Mouse (Mus musculus): Measurements from ENCODE around the gene Depdc7. TPM values are rescaled to one million over a fixed set of nuclear protein-coding genes. Genes with fewer than 3 reads are reported as not detected.

Depdc7 gene
- polyA plus RNA-seq, 2 experiments: 4.8 to 6.7 TPM

- H3K36me3 ChIP-seq (ENCODE audit: control insufficient read depth, insufficient read depth, low read length): peaks cover 9% of the 10 kb centered on the region; the same call in 1 of the 2 replicates
- peaks cover 13% of the 10 kb centered on the region for H3K4me1 ChIP-seq (ENCODE audit: control insufficient read depth, insufficient read depth, low read length)
- peak overlapping the region; percentile 76 for H3K4me3 ChIP-seq (replicated peaks; ENCODE audit: low read length)
- DNase-seq (ENCODE audit: low spot score) (no peak), ATAC-seq (ENCODE audit: low FRiP score, low read depth) (no peak)
- 27% methylated on average over 6 of the region's 6 CpGs for WGBS
- peak overlapping the region; percentile 86; the same call in 1 of the 2 replicates for H3K9ac ChIP-seq (ENCODE audit: low read depth, low read length, severe bottlenecking)
- TF ChIP-seq POLR2A (IDR thresholded peaks at IDR 0.05; ENCODE audit: borderline replicate concordance, extremely low read depth, insufficient read depth, insufficient read length): no peak
- no peaks in the 10 kb centered on the region for H3K27me3 ChIP-seq (ENCODE audit: control insufficient read depth, insufficient read depth, low read length)
- H3K4me2 ChIP-seq (replicated peaks; ENCODE audit: low read depth, low read length, severe bottlenecking): peak overlapping the region; percentile 64
- 0 out of 2 replicates have a peak overlapping the region, but pooled peaks have one; percentile 91 for H3K27ac ChIP-seq (replicated peaks; ENCODE audit: low read depth, low read length)
- no peaks in the 10 kb centered on the region for H3K9me3 ChIP-seq (ENCODE audit: control insufficient read depth, low read length)
Observed at GRCm38 (mm10) chr2:104710670-104711370, 31.9 kb downstream of the Depdc7 start.

DNA sequence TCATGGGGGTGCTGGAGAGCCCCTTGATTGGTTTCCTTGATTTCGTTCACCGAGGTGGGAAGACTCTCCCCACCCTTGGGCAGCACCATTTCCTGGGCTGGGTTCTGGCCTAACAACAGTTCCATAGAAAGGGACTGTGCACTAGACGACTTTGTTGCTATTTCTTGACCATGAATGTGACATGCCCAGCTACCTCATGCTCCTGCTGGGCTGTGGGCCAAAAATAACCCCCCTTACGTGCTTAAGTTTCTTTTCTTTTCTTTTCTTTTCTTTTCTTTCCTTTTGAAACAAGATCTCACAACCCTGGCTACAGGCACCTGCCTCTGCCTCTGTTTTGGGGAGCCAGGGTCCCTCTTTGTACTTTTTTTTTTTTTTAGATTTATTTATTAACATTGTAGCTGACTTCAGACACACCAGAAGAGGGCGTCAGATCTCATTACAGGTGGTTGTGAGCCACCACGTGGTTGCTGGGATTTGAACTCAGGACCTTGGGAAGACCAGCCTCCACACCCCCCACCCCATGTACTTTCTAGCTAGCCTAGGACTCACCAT, 32.8 kb downstream of the Depdc7 start:
- Histone ChIP-seq H3K4me3 (replicated peaks; ENCODE audit: low read length) (no peak overlapping the region), H3K9me3 (ENCODE audit: control insufficient read depth, low read length) (no peaks in the 10 kb centered on the region), H3K27me3 (ENCODE audit: control insufficient read depth, insufficient read depth, low read length) (no peaks in the 10 kb centered on the region), H3K27ac (replicated peaks; ENCODE audit: low read depth, low read length) (no peak overlapping the region), H3K9ac (ENCODE audit: low read depth, low read length, severe bottlenecking) (no peak overlapping the region), H3K4me2 (replicated peaks; ENCODE audit: low read depth, low read length, severe bottlenecking) (no peak overlapping the region), H3K4me1 (ENCODE audit: control insufficient read depth, insufficient read depth, low read length) (peaks cover 13% of the 10 kb centered on the region), H3K36me3 (ENCODE audit: control insufficient read depth, insufficient read depth, low read length) (peaks cover 18% of the 10 kb centered on the region)
- TF ChIP-seq POLR2A (IDR thresholded peaks at IDR 0.05; ENCODE audit: borderline replicate concordance, extremely low read depth, insufficient read depth, insufficient read length): no peak
- WGBS: 64% methylated on average over 6 of the region's 6 CpGs
- DNase-seq (ENCODE audit: low spot score) (no peak), ATAC-seq (ENCODE audit: low FRiP score, low read depth) (no peak)

DNA sequence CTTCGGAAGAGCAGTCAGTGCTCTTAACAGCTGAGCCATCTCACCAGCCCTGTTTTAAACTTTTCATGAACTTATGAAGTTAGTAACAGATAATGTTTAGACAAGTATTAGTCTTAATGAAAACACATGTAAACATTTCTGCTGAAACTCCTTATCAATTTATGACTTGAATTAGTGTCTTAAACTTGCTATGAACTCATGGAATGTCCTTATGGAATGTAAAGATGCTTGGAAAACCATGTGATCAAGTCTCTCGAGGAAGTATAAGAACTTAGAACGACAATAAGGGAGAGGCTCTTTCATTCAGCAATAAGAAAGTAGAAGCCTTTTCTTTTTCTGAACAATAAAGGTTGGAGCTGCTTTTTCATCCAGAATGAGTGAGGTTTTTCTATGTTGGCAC, 38.3 kb downstream of the Depdc7 start:
- TF ChIP-seq POLR2A (IDR thresholded peaks at IDR 0.05; ENCODE audit: borderline replicate concordance, extremely low read depth, insufficient read depth, insufficient read length): no peak
- Histone ChIP-seq H3K36me3 (ENCODE audit: control insufficient read depth, insufficient read depth, low read length) (peaks cover 23% of the 10 kb centered on the region), H3K27ac (replicated peaks; ENCODE audit: low read depth, low read length) (no peak overlapping the region), H3K4me3 (replicated peaks; ENCODE audit: low read length) (no peak overlapping the region), H3K9me3 (ENCODE audit: control insufficient read depth, low read length) (no peaks in the 10 kb centered on the region), H3K4me1 (ENCODE audit: control insufficient read depth, insufficient read depth, low read length) (no peaks in the 10 kb centered on the region), H3K4me2 (replicated peaks; ENCODE audit: low read depth, low read length, severe bottlenecking) (no peak overlapping the region), H3K9ac (ENCODE audit: low read depth, low read length, severe bottlenecking) (no peak overlapping the region), H3K27me3 (ENCODE audit: control insufficient read depth, insufficient read depth, low read length) (no peaks in the 10 kb centered on the region)
- no peak for ATAC-seq (ENCODE audit: low FRiP score, low read depth)
- no peak for DNase-seq (ENCODE audit: low spot score)
- 87% methylated on average over 3 of the region's 3 CpGs for WGBS

DNA sequence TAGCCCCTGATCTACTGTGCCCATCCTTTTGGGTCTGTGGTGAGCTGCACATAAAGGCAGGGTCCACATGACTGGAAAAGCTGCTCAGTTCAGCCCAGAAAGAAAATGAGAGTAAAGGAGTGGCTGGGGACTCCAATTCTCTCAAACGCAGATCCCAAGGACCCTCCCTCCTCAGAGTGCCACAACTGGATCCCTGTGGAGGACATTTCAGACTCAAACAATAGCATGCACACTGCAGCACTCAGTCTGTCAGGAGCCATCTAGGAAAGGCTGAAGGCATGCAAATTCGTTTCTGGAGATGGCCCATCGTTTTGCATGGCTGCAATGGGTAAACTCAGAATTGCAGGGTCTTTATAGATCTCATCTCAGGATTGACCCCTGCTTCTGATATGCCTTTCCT, 39.5 kb downstream of the Depdc7 start:
- Histone ChIP-seq H3K36me3 (ENCODE audit: control insufficient read depth, insufficient read depth, low read length) (peaks cover 23% of the 10 kb centered on the region), H3K4me3 (replicated peaks; ENCODE audit: low read length) (no peak overlapping the region), H3K9me3 (ENCODE audit: control insufficient read depth, low read length) (no peaks in the 10 kb centered on the region), H3K9ac (ENCODE audit: low read depth, low read length, severe bottlenecking) (no peak overlapping the region), H3K4me2 (replicated peaks; ENCODE audit: low read depth, low read length, severe bottlenecking) (no peak overlapping the region), H3K27ac (replicated peaks; ENCODE audit: low read depth, low read length) (no peak overlapping the region), H3K27me3 (ENCODE audit: control insufficient read depth, insufficient read depth, low read length) (no peaks in the 10 kb centered on the region), H3K4me1 (ENCODE audit: control insufficient read depth, insufficient read depth, low read length) (no peaks in the 10 kb centered on the region)
- 66% methylated on average over 3 of the region's 3 CpGs for WGBS
- TF ChIP-seq POLR2A (IDR thresholded peaks at IDR 0.05; ENCODE audit: borderline replicate concordance, extremely low read depth, insufficient read depth, insufficient read length): no peak
- no peak for ATAC-seq (ENCODE audit: low FRiP score, low read depth)
- no peak for DNase-seq (ENCODE audit: low spot score)

GRCm38 (mm10) chr2:104699659-104700058, 43.0 kb downstream of the Depdc7 start:
- no peak overlapping the region for H3K9ac ChIP-seq (ENCODE audit: low read depth, low read length, severe bottlenecking)
- no peaks in the 10 kb centered on the region for H3K9me3 ChIP-seq (ENCODE audit: control insufficient read depth, low read length)
- no peaks in the 10 kb centered on the region for H3K27me3 ChIP-seq (ENCODE audit: control insufficient read depth, insufficient read depth, low read length)
- H3K36me3 ChIP-seq (ENCODE audit: control insufficient read depth, insufficient read depth, low read length): peaks cover 7% of the 10 kb centered on the region
- no peak overlapping the region for H3K27ac ChIP-seq (replicated peaks; ENCODE audit: low read depth, low read length)
- no peak overlapping the region for H3K4me2 ChIP-seq (replicated peaks; ENCODE audit: low read depth, low read length, severe bottlenecking)
- ATAC-seq (ENCODE audit: low FRiP score, low read depth) (no peak), DNase-seq (ENCODE audit: low spot score) (peak; percentile 42)
- TF ChIP-seq POLR2A (IDR thresholded peaks at IDR 0.05; ENCODE audit: borderline replicate concordance, extremely low read depth, insufficient read depth, insufficient read length): no peak
- H3K4me3 ChIP-seq (replicated peaks; ENCODE audit: low read length): no peak overlapping the region
- 57% methylated on average over 11 of the region's 11 CpGs for WGBS
- no peaks in the 10 kb centered on the region for H3K4me1 ChIP-seq (ENCODE audit: control insufficient read depth, insufficient read depth, low read length)
